Mouse (Mus musculus): Measurements from ENCODE around the gene Gm20532.

Gm20532 gene

GRCm38 (mm10) chr2:26586294-26587043, at the start of gene Gm20532:
TSS of gene Gm20532 (plus strand) at chr2:26586639.
- DNase-seq (ENCODE audit: low spot score) = no peak

- DNase-seq (ENCODE audit: low spot score) = no peak
These were observed 46.9 kb upstream of the Gm20532 start for GRCm38 (mm10) chr2:26539516-26539915.

GRCm38 (mm10) chr2:26540721-26541120, 45.7 kb upstream of the Gm20532 start:
- DNase-seq (ENCODE audit: low spot score) = no peak

GRCm38 (mm10) chr2:26541258-26541910, 45.1 kb upstream of the Gm20532 start:
- no peak for DNase-seq (ENCODE audit: low spot score)

GRCm38 (mm10) chr2:26543155-26543554, 43.3 kb upstream of the Gm20532 start:
- no peak for DNase-seq (ENCODE audit: low spot score)

- no peak for DNase-seq (ENCODE audit: low spot score)
These were observed 42.7 kb upstream of the Gm20532 start for GRCm38 (mm10) chr2:26543768-26544167.

- DNase-seq (ENCODE audit: low spot score) = no peak
These were observed 42.2 kb upstream of the Gm20532 start for GRCm38 (mm10) chr2:26544265-26544664.

- DNase-seq (ENCODE audit: low spot score) = no peak
These were observed 39.0 kb upstream of the Gm20532 start for GRCm38 (mm10) chr2:26547481-26547880.

- DNase-seq (ENCODE audit: low spot score) = no peak
These were observed 36.6 kb upstream of the Gm20532 start for GRCm38 (mm10) chr2:26549801-26550200.

- DNase-seq (ENCODE audit: low spot score) = no peak
These were observed 36.2 kb upstream of the Gm20532 start for GRCm38 (mm10) chr2:26550205-26550604.

- DNase-seq (ENCODE audit: low spot score) = no peak
These were observed 35.7 kb upstream of the Gm20532 start for GRCm38 (mm10) chr2:26550777-26551176.

GRCm38 (mm10) chr2:26551446-26551845, 35.0 kb upstream of the Gm20532 start:
- no peak for DNase-seq (ENCODE audit: low spot score)

GRCm38 (mm10) chr2:26552066-26552465, 34.4 kb upstream of the Gm20532 start:
- no peak for DNase-seq (ENCODE audit: low spot score)

GRCm38 (mm10) chr2:26553904-26554303, 32.5 kb upstream of the Gm20532 start:
- DNase-seq (ENCODE audit: low spot score) = no peak

GRCm38 (mm10) chr2:26555076-26555475, 31.4 kb upstream of the Gm20532 start:
- DNase-seq (ENCODE audit: low spot score) = no peak

GRCm38 (mm10) chr2:26556535-26556993, 29.9 kb upstream of the Gm20532 start:
- no peak for DNase-seq (ENCODE audit: low spot score)

GRCm38 (mm10) chr2:26560506-26560905, 25.9 kb upstream of the Gm20532 start:
- no peak for DNase-seq (ENCODE audit: low spot score)

GRCm38 (mm10) chr2:26561351-26562016, 25.0 kb upstream of the Gm20532 start:
- DNase-seq (ENCODE audit: low spot score) = no peak

GRCm38 (mm10) chr2:26566221-26566620, 20.2 kb upstream of the Gm20532 start:
- DNase-seq (ENCODE audit: low spot score) = no peak

GRCm38 (mm10) chr2:26570034-26570433, 16.4 kb upstream of the Gm20532 start:
- DNase-seq (ENCODE audit: low spot score) = no peak

- no peak for DNase-seq (ENCODE audit: low spot score)
These were observed 15.0 kb upstream of the Gm20532 start for GRCm38 (mm10) chr2:26571400-26571799.

- no peak for DNase-seq (ENCODE audit: low spot score)
These were observed 14.6 kb upstream of the Gm20532 start for GRCm38 (mm10) chr2:26571826-26572225.

GRCm38 (mm10) chr2:26573396-26573795, 13.0 kb upstream of the Gm20532 start:
- DNase-seq (ENCODE audit: low spot score) = no peak
